Mouse (Mus musculus): ENCODE data around the gene Retsat. TPM values are rescaled to one million over a fixed set of nuclear protein-coding genes. Genes with fewer than 3 reads are reported as not detected.

The Retsat gene
- polyA plus RNA-seq, 1 experiment: 10.1 TPM

GRCm38 (mm10) chr6:72586701-72587100 lies 11.6 kb upstream of the Retsat start:
- DNase-seq (ENCODE audit: extremely low spot score in 1 of 2, low spot score in 1 of 2): no peak

GRCm38 (mm10) chr6:72588307-72588706 lies 10.0 kb upstream of the Retsat start:
- DNase-seq (ENCODE audit: extremely low spot score in 1 of 2, low spot score in 1 of 2): no peak

GRCm38 (mm10) chr6:72590111-72590510 lies 8.2 kb upstream of the Retsat start:
- no peak for DNase-seq (ENCODE audit: extremely low spot score in 1 of 2, low spot score in 1 of 2)

GRCm38 (mm10) chr6:72593011-72593803 lies 5.1 kb upstream of the Retsat start:
- DNase-seq (ENCODE audit: extremely low spot score in 1 of 2, low spot score in 1 of 2): no peak

- DNase-seq (ENCODE audit: extremely low spot score in 1 of 2, low spot score in 1 of 2): no peak
Measured at GRCm38 (mm10) chr6:72593914-72594313, 4.4 kb upstream of the Retsat start.

DNA sequence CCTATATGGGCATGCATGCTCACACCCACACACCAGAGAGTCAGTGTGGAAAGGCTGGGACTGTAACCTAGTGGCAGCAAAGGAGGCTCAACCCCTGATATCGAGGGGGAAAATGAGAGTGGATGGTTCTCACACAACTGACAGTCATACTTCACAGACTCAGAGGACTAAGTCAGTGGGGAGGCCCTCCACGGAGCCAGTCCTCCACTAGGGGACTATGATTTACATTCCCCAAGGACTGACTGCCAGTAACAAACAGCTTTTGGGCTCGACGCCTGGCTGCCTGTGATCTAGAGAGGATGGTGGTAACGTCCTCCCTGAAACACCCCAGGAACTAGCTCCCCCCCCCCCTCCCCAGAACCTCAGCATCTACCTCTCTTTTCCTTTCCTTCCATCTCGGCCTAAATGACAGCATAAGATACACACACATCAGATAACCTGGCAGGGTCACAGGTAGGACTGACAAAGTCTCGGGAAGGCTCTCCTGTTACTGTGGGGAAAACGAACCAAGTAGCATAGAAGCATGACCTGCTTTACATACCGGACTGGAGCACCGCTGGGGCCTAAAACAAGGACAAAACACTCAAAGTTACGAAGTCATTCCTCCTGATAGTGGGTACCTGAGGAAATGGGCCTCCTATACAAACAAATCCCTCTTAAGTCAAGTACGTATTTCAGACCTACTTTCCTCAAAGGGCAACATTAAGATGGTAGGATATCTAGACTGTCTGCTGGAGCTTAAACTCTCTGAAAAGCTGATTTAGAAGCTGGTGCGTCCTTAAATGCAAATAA lies 996 bp upstream of the Retsat start:
- no peak for DNase-seq (ENCODE audit: extremely low spot score in 1 of 2, low spot score in 1 of 2)

DNA sequence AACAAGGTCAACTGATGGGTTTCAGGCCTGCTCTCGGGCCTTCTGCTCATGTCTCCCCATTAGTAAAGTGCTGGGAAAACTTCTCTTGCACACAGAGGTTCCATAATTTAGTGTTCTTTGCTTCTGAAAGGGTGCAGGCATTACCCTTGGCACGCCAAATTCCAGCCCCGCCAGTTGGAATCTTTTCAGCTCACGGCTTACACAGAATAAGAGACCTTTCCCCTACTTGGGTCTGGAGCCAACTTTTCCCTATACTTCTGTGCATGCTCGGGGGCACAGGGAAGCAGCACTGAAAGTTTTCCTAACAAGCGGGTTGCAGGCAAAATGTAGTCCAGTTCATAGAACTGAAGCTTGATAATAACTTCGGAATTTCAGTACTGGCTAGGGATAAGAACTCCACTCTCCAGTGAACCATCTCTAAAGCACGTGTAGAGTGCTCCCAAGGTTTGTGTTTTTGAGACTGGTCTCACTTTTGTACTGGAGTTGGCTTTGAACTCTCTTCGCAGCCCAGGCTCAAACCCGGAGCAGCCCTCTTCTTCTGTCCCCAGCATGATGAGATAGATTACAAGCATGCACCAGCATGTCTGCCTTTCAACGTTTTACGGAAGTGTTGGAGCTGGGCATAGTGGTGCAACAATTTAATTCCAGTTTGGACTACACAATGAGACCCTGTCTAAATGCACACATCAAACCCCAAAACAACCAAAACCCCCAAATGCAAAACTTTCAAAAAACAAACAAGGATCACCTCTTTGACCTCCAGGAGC lies 699 bp downstream of the Retsat start:
- no peak for DNase-seq (ENCODE audit: extremely low spot score in 1 of 2, low spot score in 1 of 2)

DNA sequence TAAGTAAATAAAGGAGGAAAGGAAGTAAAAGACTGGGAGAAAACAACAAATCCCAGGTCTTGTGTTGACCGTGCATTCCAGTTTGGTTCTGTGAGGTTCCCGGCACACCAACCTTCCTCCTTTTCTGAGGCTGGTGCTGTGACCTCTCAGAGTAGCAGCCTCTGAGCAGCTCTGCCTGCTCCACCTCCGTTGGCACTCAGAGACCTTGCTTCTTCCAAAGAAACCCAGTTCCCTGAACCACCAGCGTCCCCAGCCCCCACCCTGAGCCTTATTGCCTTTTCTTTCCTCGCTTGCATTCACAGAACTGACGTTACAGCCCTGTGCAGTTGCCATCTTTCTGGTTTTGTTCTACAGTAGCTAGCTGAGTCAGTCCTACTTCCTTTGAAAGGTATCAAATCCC lies 1.9 kb downstream of the Retsat start:
- DNase-seq (ENCODE audit: extremely low spot score in 1 of 2, low spot score in 1 of 2): no peak

- no peak for DNase-seq (ENCODE audit: extremely low spot score in 1 of 2, low spot score in 1 of 2)
Measured at GRCm38 (mm10) chr6:72600771-72601170, 2.5 kb downstream of the Retsat start.

DNA sequence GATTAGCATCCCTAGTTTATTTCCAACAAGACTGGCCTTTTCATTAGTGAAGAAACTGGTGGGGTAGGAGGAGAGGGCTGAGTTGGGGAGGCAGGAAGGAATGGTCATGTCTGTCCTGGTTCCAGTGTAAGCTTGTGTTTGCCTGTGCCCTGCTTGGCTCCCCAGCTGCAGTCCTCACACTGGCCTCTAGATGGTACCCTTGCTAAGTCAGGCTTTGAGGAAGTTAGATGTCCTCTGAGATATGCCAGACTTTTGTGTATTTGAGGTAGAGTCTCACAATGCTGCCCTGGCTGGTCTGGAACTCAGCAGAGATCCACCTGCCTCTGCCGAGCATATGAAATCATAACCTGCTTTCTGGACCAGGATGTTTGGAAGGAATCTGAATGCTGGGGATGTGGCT lies 3.5 kb downstream of the Retsat start:
- peak; percentile 49 to 88 for DNase-seq (ENCODE audit: extremely low spot score in 1 of 2, low spot score in 1 of 2)

GRCm38 (mm10) chr6:72604066-72604465 lies 5.8 kb downstream of the Retsat start:
- DNase-seq (ENCODE audit: extremely low spot score in 1 of 2, low spot score in 1 of 2): no peak

DNA sequence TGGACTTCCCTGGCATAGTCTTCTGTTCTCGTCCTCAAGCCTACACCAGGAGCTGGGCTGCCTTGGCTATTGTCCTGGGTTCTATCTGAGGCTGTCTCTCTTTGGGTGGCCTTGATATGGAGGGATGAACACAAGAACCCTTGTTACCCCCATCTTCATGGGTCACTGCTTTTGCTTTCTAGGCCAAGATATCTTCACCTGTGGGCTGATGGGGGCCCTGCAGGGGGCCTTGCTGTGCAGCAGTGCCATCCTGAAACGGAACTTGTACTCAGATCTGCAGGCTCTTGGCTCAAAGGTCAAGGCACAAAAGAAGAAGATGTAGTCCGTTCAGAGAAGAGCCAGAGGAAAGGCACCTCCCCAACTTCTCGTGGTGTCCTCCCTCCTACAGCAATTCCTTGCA lies 8.8 kb downstream of the Retsat start:
- no peak for DNase-seq (ENCODE audit: extremely low spot score in 1 of 2, low spot score in 1 of 2)

DNA sequence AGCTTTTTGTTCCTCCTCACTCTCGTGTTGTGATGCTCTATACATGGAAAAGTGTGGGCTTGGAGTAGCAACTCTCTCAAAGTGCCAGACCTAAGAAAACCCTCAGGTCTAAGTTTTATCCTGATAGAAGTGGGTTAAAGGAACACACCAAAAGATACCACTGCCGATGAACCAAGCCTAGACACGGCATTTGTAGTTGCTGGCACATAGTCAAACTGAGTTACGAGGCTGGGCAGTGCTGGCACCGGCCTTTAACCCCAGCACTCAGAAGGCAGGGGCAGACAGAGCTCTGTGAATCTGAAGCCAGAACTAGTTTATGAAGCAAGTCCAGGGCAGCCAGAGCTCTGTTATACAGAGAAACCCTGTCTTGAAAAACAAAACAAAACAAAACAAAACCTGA lies 9.4 kb downstream of the Retsat start:
- DNase-seq (ENCODE audit: extremely low spot score in 1 of 2, low spot score in 1 of 2): no peak

GRCm38 (mm10) chr6:72608662-72609184 lies 10.4 kb downstream of the Retsat start:
- no peak for DNase-seq (ENCODE audit: extremely low spot score in 1 of 2, low spot score in 1 of 2)

DNA sequence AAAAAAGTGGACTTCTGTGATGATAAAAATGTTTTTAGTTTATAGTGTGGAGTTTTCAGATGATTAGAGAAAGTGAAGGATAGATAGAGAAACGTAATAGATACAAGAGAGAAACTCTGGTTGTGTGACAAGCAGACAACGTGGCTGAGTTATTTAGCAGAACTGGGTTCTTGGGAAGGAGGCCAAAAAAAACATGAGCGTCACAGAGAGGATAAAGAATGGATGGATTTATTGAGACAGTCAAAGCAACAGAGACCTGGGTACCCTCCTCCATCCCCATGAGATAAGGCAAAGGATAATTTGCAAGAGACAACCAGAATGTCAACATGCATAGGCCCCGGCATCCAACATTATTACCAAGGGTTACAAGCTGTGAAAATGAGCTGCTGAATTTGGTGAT lies 12.0 kb downstream of the Retsat start:
- DNase-seq (ENCODE audit: extremely low spot score in 1 of 2, low spot score in 1 of 2): no peak

DNA sequence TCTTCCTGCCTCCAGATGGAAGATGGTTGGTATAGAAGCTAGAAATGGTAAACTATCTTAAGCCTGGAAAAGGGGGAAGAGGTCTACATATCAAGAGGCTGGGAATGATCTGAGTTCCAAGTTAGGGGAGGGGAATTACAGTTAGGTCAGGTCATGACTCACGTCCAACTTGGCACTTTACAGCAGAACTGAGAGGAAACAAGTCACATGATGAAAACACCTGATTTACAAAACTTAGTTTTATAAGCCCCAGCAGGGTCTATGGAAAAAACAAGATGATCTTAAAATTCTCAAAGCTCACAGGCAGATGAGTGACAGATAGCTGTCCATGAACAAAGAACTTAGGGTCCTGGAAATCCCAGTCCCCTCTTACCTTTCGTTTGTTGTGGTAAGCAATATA lies 16.9 kb downstream of the Retsat start:
- DNase-seq (ENCODE audit: extremely low spot score in 1 of 2, low spot score in 1 of 2): no peak

DNA sequence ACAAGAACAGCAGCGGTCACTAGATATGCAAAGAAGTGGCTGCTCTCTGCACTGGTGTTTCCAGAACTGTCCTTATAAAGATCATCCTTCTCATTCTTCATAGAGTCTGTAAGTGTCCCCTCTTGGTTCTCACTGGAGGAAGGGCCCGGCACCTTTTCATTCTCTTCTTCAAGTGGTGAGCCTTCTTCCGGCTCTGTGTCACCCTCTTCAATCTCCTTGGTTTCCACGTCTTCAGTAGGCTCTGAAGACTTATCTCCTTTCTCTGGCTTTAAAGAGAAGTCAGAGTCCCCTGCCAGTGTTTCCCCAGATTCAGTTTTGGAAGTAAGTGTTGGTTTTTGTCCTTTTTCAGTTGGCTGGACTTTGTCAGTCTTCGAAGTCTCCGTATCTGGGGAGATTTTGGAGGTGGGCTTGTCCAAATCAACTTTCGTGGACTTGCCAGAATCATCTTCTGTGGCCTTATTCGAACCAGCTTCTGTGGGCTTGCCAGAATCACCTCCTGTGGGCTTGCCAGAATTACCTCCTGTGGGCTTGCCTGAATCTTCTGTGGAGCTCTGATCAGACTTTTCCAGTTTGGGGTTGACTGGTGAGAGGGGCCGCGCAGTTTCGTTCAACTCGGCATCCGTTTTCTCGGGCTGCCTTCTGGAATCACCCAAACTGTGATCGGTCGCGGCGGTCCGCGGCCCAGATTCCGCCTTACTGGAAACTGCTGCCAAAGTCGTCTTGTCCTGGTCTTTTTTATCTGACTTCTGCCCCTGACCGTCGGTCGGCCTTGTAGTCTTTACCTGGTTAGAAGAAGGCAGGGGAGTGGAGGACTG lies 17.5 kb downstream of the Retsat start:
- no peak for DNase-seq (ENCODE audit: extremely low spot score in 1 of 2, low spot score in 1 of 2)

GRCm38 (mm10) chr6:72616643-72617288 lies 18.5 kb downstream of the Retsat start, which contains the start of gene Tgoln1:
Gene Tgoln1, minus strand, starts transcription at chr6:72617000.
- peak; percentile 83 to 95 for DNase-seq (ENCODE audit: extremely low spot score in 1 of 2, low spot score in 1 of 2)

GRCm38 (mm10) chr6:72619734-72620532 lies 21.7 kb downstream of the Retsat start:
- DNase-seq (ENCODE audit: extremely low spot score in 1 of 2, low spot score in 1 of 2): no peak
